Mouse (Mus musculus) inflammation-experienced regulatory T-cells, adult 6 months (primary cell): ENCODE measurements around the gene Pmfbp1. TPM values are rescaled to one million over a fixed set of nuclear protein-coding genes. Genes with fewer than 3 reads are reported as not detected.
"Not testable (repeated sequence)": the region's sequence is repeated elsewhere in the genome, so short reads cannot be mapped to it uniquely, and the experiment has no call there.

Experiments used
- ATAC-seq: one replicate; pipeline ENCODE4 v1.8.0; 2017
- polyA plus RNA-seq, 3 experiments: library from polyadenylated mRNA; unstranded; fragments of 100-300 nt; shearing (Covaris generic); gene quantifications; one replicate each; pipeline ENCODE4 v1.2.1; 2017

Pmfbp1 gene
- not detected for polyA plus RNA-seq

- no peak for ATAC-seq
Measured at GRCm38 (mm10) chr8:109493727-109494126, at the start of gene Pmfbp1. Gene Pmfbp1 (plus strand): TSS chr8:109494027.

GRCm38 (mm10) chr8:109446896-109447295 is 46.9 kb upstream of the Pmfbp1 start:
- not testable (repeated sequence) for ATAC-seq

- no peak for ATAC-seq
Measured at GRCm38 (mm10) chr8:109451000-109451399, 42.8 kb upstream of the Pmfbp1 start.

- ATAC-seq: no peak
Measured at GRCm38 (mm10) chr8:109455113-109455512, 38.7 kb upstream of the Pmfbp1 start.

- ATAC-seq: no peak
Measured at GRCm38 (mm10) chr8:109457387-109457786, 36.4 kb upstream of the Pmfbp1 start.

- no peak for ATAC-seq
Measured at GRCm38 (mm10) chr8:109458580-109458979, 35.2 kb upstream of the Pmfbp1 start.

GRCm38 (mm10) chr8:109463075-109463474 is 30.8 kb upstream of the Pmfbp1 start:
- no peak for ATAC-seq

- ATAC-seq: no peak
Measured at GRCm38 (mm10) chr8:109463677-109464313, 30.0 kb upstream of the Pmfbp1 start.

- no peak for ATAC-seq
Measured at GRCm38 (mm10) chr8:109464451-109464891, 29.4 kb upstream of the Pmfbp1 start.

GRCm38 (mm10) chr8:109465056-109465455 is 28.8 kb upstream of the Pmfbp1 start:
- ATAC-seq: no peak

GRCm38 (mm10) chr8:109465761-109466160 is 28.1 kb upstream of the Pmfbp1 start:
- no peak for ATAC-seq

- no peak for ATAC-seq
Measured at GRCm38 (mm10) chr8:109467516-109467915, 26.3 kb upstream of the Pmfbp1 start.

- no peak for ATAC-seq
Measured at GRCm38 (mm10) chr8:109468112-109468511, 25.7 kb upstream of the Pmfbp1 start.

GRCm38 (mm10) chr8:109471876-109472275 is 22.0 kb upstream of the Pmfbp1 start:
- ATAC-seq: no peak

GRCm38 (mm10) chr8:109472400-109472799 is 21.4 kb upstream of the Pmfbp1 start:
- ATAC-seq: no peak

- ATAC-seq: no peak
Measured at GRCm38 (mm10) chr8:109474442-109475121, 19.2 kb upstream of the Pmfbp1 start.

- no peak for ATAC-seq
Measured at GRCm38 (mm10) chr8:109475436-109475835, 18.4 kb upstream of the Pmfbp1 start.

GRCm38 (mm10) chr8:109478586-109478985 is 15.2 kb upstream of the Pmfbp1 start:
- no peak for ATAC-seq

- no peak for ATAC-seq
Measured at GRCm38 (mm10) chr8:109484741-109485140, 9.1 kb upstream of the Pmfbp1 start.

GRCm38 (mm10) chr8:109485530-109485929 is 8.3 kb upstream of the Pmfbp1 start:
- no peak for ATAC-seq

GRCm38 (mm10) chr8:109492785-109493184 is 1.0 kb upstream of the Pmfbp1 start:
- ATAC-seq: no peak

- no peak for ATAC-seq
Measured at GRCm38 (mm10) chr8:109494601-109495000, 774 bp downstream of the Pmfbp1 start.

GRCm38 (mm10) chr8:109497431-109497830 is 3.6 kb downstream of the Pmfbp1 start:
- no peak for ATAC-seq

GRCm38 (mm10) chr8:109499009-109499717 is 5.3 kb downstream of the Pmfbp1 start:
- ATAC-seq: no peak
